Mouse (Mus musculus) kidney, adult 9 months (tissue): ENCODE data around the gene Nfkbia.

Experiments used
- DNase-seq: peaks from one replicate; pipeline ENCODE4 v3.0.0; 2022

Gene Nfkbia

GRCm38 (mm10) chr12:55442245-55442644 is 50.2 kb downstream of the Nfkbia start:
- DNase-seq: no peak

DNA sequence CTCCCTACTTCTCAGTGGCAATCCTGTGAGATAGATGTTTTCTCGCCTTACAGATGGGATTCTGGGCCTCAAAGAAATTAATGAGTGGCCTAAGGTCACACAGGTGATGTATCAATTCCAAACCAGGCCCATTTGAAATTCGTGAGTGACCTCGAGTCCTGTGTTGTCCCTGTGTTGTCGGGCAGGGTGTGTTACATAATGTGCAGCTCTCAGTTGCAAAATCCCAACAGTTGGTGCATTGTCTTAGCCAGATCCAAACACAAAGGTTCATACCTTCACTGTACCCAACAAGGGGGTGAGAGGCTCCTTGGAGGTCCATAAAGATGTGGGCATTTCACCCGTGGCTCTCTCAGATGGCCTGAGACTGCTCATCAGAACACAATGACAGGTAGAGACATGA is 52.0 kb downstream of the Nfkbia start:
- DNase-seq: no peak
